Mouse (Mus musculus) embryo, embryonic 10.5 days (tissue): ENCODE measurements around the gene Krt25.
A peak's percentile ranks its signal among the peaks of the same experiment; 100 is the strongest.

ENCODE experiments used
- DNase-seq: peaks from one replicate; pipeline ENCODE4 v3.0.0-alpha.2; 2015; ENCODE audit warnings: low spot score

The Krt25 gene

DNA sequence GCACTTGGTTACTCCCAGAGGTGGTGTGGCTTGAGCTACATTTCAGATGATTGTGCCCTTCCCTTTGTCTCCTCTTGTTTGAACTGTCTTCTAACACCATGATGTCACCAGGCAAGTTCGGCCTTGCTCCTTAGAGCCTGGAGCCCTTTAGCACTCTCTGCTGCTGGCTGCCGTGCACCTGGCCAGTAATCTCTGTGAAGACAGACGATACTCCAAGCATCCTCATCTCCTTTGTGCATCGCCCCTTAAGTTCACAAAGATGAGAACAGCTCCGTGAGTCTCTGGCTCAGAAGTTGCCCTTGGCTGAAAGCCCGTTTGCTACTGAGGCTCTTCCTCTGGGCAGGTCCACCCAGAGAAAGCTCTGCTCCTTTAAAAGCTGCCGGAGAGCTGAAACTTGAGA lies 46.0 kb downstream of the Krt25 start:
- no peak for DNase-seq

DNA sequence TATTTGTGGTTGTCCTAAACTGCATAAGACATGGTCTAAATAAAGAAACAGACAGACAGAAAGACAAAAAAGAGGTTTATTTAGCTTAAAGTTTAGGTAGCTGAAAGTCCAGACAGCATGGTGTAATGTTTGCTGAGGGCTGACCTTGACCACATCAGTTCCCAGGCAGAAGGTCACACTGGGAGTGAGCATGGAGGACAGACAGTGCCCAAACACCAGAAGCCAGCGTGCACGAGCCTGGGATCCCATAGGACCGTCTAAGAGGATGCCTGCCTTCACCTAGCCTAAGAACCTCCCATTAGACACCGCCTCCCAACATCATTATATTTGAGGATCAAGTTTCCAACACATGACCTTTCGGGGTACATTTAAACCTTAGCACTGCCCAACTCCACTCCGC lies 47.1 kb downstream of the Krt25 start:
- no peak for DNase-seq

DNA sequence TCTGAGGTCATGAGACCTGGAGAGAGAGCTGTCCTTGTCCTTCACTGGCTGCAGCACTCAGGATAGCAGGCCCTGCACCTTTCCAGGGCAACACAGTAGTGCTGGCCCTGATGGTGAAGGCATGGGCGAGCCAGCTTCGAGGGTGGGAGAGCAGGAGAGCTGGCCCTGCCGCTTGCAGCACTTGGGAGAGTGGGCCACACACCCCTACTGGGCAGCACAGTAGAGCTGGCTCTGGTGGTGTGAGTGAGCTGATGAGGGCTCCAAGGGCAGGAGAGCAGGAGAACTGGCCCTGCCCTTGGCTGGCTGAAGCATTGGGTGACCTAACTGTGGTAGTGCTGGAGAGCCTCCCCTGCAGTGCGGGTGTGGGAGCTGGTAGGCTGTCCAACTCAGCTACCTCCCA lies 50.0 kb downstream of the Krt25 start:
- no peak for DNase-seq

DNA sequence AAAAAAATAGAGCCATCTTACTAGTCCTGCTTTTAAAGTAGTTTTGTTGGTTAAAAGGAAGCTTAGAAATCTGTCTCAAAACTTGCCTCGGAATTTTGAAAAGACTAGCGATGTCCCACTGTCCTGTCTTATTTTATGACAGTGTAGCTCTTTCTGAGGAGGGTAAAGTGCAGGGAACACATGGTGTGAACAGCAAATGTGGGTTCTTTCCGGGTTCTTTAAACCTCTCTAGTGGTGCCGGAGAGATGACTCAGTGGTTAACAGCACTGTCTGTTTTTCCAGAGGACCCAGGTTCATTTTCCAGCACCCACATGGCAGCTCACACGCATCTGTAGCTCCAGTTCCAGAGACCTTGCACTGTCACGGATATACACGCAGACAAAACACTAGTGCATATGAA lies 53.6 kb downstream of the Krt25 start:
- DNase-seq = no peak

DNA sequence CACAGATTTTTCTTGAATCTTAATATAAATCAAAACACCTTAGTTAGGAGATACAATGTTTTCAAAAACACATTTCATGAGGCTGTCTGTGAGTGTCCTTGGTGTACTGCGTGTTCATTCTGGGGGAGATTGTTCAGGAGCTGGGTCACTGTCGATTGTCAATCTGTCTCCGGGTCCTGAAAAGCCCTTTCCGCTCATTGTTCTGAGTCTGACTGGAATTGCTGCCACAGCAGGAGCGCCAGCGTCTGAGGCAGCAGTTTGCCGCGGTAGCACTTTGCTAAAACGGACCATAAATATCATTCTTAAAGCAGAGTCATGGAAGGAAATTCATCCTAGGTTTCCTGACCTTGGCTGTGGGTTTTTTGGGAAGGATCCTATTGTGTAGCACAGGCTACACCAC lies 57.0 kb downstream of the Krt25 start:
- peak; percentile 18 for DNase-seq
